In the genomic region with DNA sequence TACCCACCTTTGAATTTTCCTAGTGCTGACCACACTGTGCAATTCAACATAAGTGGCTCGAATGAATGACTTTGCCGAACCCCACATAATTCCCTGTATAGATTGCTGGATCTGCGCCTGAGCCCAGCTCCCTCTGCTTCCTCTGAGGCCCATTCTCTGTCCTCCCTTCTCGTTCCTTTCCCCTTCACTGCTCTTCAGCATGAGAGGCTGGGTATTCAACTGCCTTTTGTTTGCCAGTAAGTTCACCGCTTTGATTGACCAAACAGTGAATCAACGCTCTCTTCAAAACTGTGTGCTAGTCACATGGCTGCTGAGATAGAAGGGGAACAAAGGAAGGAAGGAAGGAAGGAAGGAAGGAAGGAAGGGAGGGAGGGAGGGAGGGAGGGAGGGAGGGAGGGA, we compare ENCODE assay signal across 26 mouse cellular contexts. TPM values are rescaled to one million over a fixed set of nuclear protein-coding genes. Genes with fewer than 3 reads are reported as not detected.
DNase-seq lines count a peak whose midpoint lies in the region; ATAC-seq and TF ChIP-seq lines count a peak whose summit lies in the region.
"Had no signal": no experiment of that assay in that cellular context is flagged by ENCODE, and none has a peak within 500 bp of the region (broad histone marks: within the 10 kb centered on the region; RNA-seq: fewer than 3 reads in every experiment).

No protein-coding gene starts in this region.

- peaks cover 5% of the 10 kb centered on the region; the same call in 1 of the 2 replicates for H3K4me1 ChIP-seq in forebrain, embryonic 12.5 days
- no peaks in the 10 kb centered on the region for H3K4me1 ChIP-seq in forebrain, postnatal 0 days (ENCODE audit: insufficient read depth)
- peaks cover 22% of the 10 kb centered on the region for H3K4me1 ChIP-seq in embryonic facial prominence, embryonic 13.5 days
- H3K4me1 ChIP-seq: embryonic facial prominence, embryonic 15.5 days; heart, embryonic 13.5 days had no signal

- H3K4me2 ChIP-seq in forebrain, embryonic 12.5 days: no peak overlapping the region
- no peak overlapping the region for H3K4me2 ChIP-seq in forebrain, postnatal 0 days (ENCODE audit: low read depth)
- no peak overlapping the region for H3K4me2 ChIP-seq in embryonic facial prominence, embryonic 13.5 days
- H3K4me2 ChIP-seq: embryonic facial prominence, embryonic 15.5 days; heart, embryonic 13.5 days; hindbrain, embryonic 12.5 days had no signal

- DNase-seq in forebrain, postnatal 0 days: no peak
- DNase-seq in brain, embryonic 14.5 days (ENCODE audit: low read depth): peak; percentile 43
- DNase-seq in retina, embryonic 14.5 days (ENCODE audit: low spot score): peak; percentile 8
- no peak for DNase-seq in left cerebral cortex, postnatal 4 days
- DNase-seq in frontal cortex, postnatal 25 days (ENCODE audit: low spot score in 2 of 2): no peak
- DNase-seq: adrenal gland, adult 8-10 months; adrenal gland, postnatal 36 days; cerebellum, adult 11 months; cerebellum, adult 9-10 months; cerebellum, postnatal 25 days; gastrocnemius, postnatal 25 days; heart, postnatal 36 days; kidney, adult 11 months; kidney, adult 9 months had no signal

- H3K27ac ChIP-seq in forebrain, embryonic 12.5 days: no peak overlapping the region
- H3K27ac ChIP-seq in forebrain, postnatal 0 days (ENCODE audit: low read depth, low read length): no peak overlapping the region
- H3K27ac ChIP-seq in embryonic facial prominence, embryonic 13.5 days: peak overlapping the region; percentile 51; the same call in 1 of the 2 replicates
- H3K27ac ChIP-seq: heart, embryonic 13.5 days; hindbrain, embryonic 12.5 days had no signal

- no peak overlapping the region for H3K9ac ChIP-seq in forebrain, embryonic 12.5 days
- no peak overlapping the region for H3K9ac ChIP-seq in forebrain, postnatal 0 days
- no peak overlapping the region for H3K9ac ChIP-seq in embryonic facial prominence, embryonic 13.5 days
- H3K9ac ChIP-seq: embryonic facial prominence, embryonic 15.5 days; heart, embryonic 13.5 days; hindbrain, embryonic 12.5 days had no signal

- no peak overlapping the region for H3K4me3 ChIP-seq in forebrain, embryonic 12.5 days (replicated peaks)
- no peak overlapping the region for H3K4me3 ChIP-seq in forebrain, postnatal 0 days (ENCODE audit: low read depth, low read length)
- no peak overlapping the region for H3K4me3 ChIP-seq in embryonic facial prominence, embryonic 13.5 days
- H3K4me3 ChIP-seq: embryonic facial prominence, embryonic 15.5 days; heart, embryonic 13.5 days; hindbrain, embryonic 12.5 days had no signal

- 28% methylated on average over 6 of the region's 6 CpGs for WGBS in forebrain, embryonic 12.5 days
- WGBS in forebrain, postnatal 0 days: 21% methylated on average over 6 of the region's 6 CpGs
- 68% methylated on average over 6 of the region's 6 CpGs for WGBS in embryonic facial prominence, embryonic 13.5 days

- H3K36me3 ChIP-seq in forebrain, embryonic 12.5 days (replicated peaks): no peaks in the 10 kb centered on the region
- H3K36me3 ChIP-seq in forebrain, postnatal 0 days (ENCODE audit: insufficient read depth): no peaks in the 10 kb centered on the region
- H3K36me3 ChIP-seq in embryonic facial prominence, embryonic 13.5 days: no peaks in the 10 kb centered on the region
- H3K36me3 ChIP-seq: embryonic facial prominence, embryonic 15.5 days; heart, embryonic 13.5 days; hindbrain, embryonic 12.5 days had no signal

- peak; percentile 39; the same call in 1 of the 2 replicates for ATAC-seq in forebrain, embryonic 12.5 days (ENCODE audit: low FRiP score)
- ATAC-seq in forebrain, postnatal 0 days: no peak
- ATAC-seq in embryonic facial prominence, embryonic 13.5 days (ENCODE audit: insufficient number of reproducible peaks, insufficient read depth, low FRiP score, low TSS enrichment, low read depth): no peak
- ATAC-seq: hindbrain, embryonic 16.5 days had no signal

- TF ChIP-seq POLR2A in brain, embryonic 14.5 days (IDR thresholded peaks at IDR 0.05; ENCODE audit: borderline replicate concordance, extremely low read depth, insufficient read depth, insufficient read length, poor library complexity, severe bottlenecking): no peak

- intact Hi-C loops in left cerebral cortex, postnatal 4 days (cut with DNase I): no loop called here

- TF ChIP-seq CTCF in forebrain, postnatal 0 days (IDR thresholded peaks at IDR 0.05; ENCODE audit: low read depth): no peak
- no peak for TF ChIP-seq CTCF in brain, embryonic 14.5 days (IDR thresholded peaks at IDR 0.05; ENCODE audit: borderline replicate concordance, extremely low read depth, insufficient read depth, insufficient read length)

- H3K9me3 ChIP-seq in forebrain, embryonic 12.5 days: no peaks in the 10 kb centered on the region
- no peaks in the 10 kb centered on the region for H3K9me3 ChIP-seq in forebrain, postnatal 0 days (ENCODE audit: low read length)
- H3K9me3 ChIP-seq in embryonic facial prominence, embryonic 13.5 days: no peaks in the 10 kb centered on the region
- H3K9me3 ChIP-seq: embryonic facial prominence, embryonic 15.5 days; heart, embryonic 13.5 days; hindbrain, embryonic 12.5 days had no signal

- H3K27me3 ChIP-seq in forebrain, embryonic 12.5 days: no peaks in the 10 kb centered on the region
- no peaks in the 10 kb centered on the region for H3K27me3 ChIP-seq in forebrain, postnatal 0 days (ENCODE audit: insufficient read depth, low read length)
- H3K27me3 ChIP-seq in embryonic facial prominence, embryonic 13.5 days: no peaks in the 10 kb centered on the region
- H3K27me3 ChIP-seq: CH12.LX; embryonic facial prominence, embryonic 15.5 days; heart, embryonic 13.5 days; hindbrain, embryonic 12.5 days had no signal

RNA-seq across cellular contexts. Expression of a gene that starts 4.3 kb away (rescaled TPM):
- polyA plus RNA-seq in forebrain, embryonic 12.5 days (2016; fragmentation: Nextera tagmentation; extraction: Ambion mirVana): not detected in 2 replicates
- total RNA-seq in forebrain, postnatal 0 days (2014; rRNA removed): 0.08 TPM in 1 of 2 replicates, not detected in the other
- not detected in 2 replicates for polyA plus RNA-seq in forebrain, postnatal 0 days (2015; fragmentation: Nextera tagmentation; extraction: Ambion mirVana)
- polyA plus RNA-seq in brain, embryonic 14.5 days (2012; rRNA removed): 0.03 TPM in 1 of 2 replicates, not detected in the other
- not detected in 2 replicates for polyA plus RNA-seq in embryonic facial prominence, embryonic 13.5 days (2015; fragmentation: Nextera tagmentation; extraction: Ambion mirVana)
- not detected for total RNA-seq in left cerebral cortex, postnatal 4 days (2021)
- total RNA-seq: adrenal gland, adult 8-10 months; CH12.LX; gastrocnemius, adult 18-20 months; gastrocnemius, postnatal 25 days; granulocyte monocyte progenitor cell, adult 5-6 weeks; heart, postnatal 36 days had no signal
- polyA plus RNA-seq: cortical plate, adult 2 months; heart, embryonic 13.5 days; heart, postnatal 0 days; hindbrain, embryonic 12.5 days; hindbrain, embryonic 16.5 days; intestine, embryonic 14.5 days had no signal

Comparison
In these comparisons a context has a peak if more than half of its experiments do, and no peak if none do; other contexts are left out.
1. DNase-seq: peak in brain, embryonic 14.5 days (single experiment) and retina, embryonic 14.5 days (single experiment); none in forebrain, postnatal 0 days (single experiment), left cerebral cortex, postnatal 4 days (single experiment) and frontal cortex, postnatal 25 days (0 of 2).